Mouse (Mus musculus): ENCODE data around the gene Got2. TPM values are rescaled to one million over a fixed set of nuclear protein-coding genes. Genes with fewer than 3 reads are reported as not detected.

The Got2 gene
- polyA plus RNA-seq, 1 experiment, result 296 TPM

DNA sequence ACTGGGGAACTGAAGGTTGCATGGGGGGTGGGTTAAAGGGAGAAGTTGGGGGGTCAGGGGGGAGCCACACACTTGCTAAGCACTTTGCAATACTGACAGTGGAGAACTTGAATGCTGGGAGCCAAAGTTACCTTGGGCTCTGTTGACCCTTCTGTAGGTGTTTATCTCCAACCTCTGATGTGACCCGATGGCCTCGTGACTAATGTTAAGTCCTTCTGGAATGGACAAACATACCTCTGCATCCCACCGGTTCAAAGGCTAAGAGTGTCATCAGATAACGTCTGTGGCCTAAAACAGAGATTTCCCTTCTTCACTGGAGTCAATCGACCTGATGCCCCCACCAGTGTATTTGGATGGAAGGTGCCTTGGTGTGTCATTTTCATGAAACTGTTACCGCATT lies 67.1 kb downstream of the Got2 start:
- WGBS, result 92% methylated on average over 6 of the region's 6 CpGs

DNA sequence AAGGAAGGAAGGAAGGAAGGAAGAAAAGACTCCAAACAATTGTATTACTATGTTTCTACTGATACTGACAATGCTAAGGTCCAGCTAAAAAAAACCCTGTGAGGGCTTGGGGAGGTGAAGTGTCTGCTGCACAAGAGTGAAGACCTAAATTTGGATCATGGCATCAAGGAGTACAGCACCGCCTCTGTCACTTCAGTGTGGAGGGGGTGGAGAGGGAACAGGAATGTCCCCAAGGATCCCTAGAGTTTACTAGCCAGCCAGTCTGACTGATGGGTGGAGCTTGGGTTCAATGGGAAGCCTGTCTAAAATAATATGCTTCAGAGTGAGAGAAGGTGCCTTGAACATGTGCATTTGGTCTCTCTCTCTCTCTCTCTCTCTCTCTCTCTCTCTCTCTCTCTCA lies 70.1 kb downstream of the Got2 start:
- Histone ChIP-seq H3K36me3 (ENCODE audit: control insufficient read depth, insufficient read depth, low read length) (no peaks in the 10 kb centered on the region), H3K4me1 (ENCODE audit: control insufficient read depth, insufficient read depth, low read length) (no peaks in the 10 kb centered on the region), H3K27ac (ENCODE audit: insufficient read depth, low read depth, low read length) (no peak overlapping the region), H3K27me3 (replicated peaks; ENCODE audit: control insufficient read depth, insufficient read depth, low read length) (no peaks in the 10 kb centered on the region), H3K4me3 (ENCODE audit: insufficient read depth, low read depth, low read length) (no peak overlapping the region)
- WGBS, result 73% methylated on average over 1 of the region's 1 CpGs
- DNase-seq, result no peak
- TF ChIP-seq CTCF (conservative IDR thresholded peaks at IDR 0.05; ENCODE audit: insufficient read depth, insufficient read length, low read depth, low read length), result no peak
- no peak for TF ChIP-seq POLR2A (IDR thresholded peaks at IDR 0.05; ENCODE audit: low read depth, low read length)

More for the DNA sequence above, 67.1 kb downstream of the Got2 start:
- no peaks in the 10 kb centered on the region for H3K4me1 ChIP-seq (ENCODE audit: control insufficient read depth, insufficient read depth, low read length)
- TF ChIP-seq CTCF (conservative IDR thresholded peaks at IDR 0.05; ENCODE audit: insufficient read depth, insufficient read length, low read depth, low read length) (no peak), POLR2A (IDR thresholded peaks at IDR 0.05; ENCODE audit: low read depth, low read length) (no peak)
- H3K27ac ChIP-seq (ENCODE audit: insufficient read depth, low read depth, low read length), result no peak overlapping the region
- H3K36me3 ChIP-seq (ENCODE audit: control insufficient read depth, insufficient read depth, low read length), result no peaks in the 10 kb centered on the region
- no peak overlapping the region for H3K4me3 ChIP-seq (ENCODE audit: insufficient read depth, low read depth, low read length)
- no peak for DNase-seq
- no peaks in the 10 kb centered on the region for H3K27me3 ChIP-seq (replicated peaks; ENCODE audit: control insufficient read depth, insufficient read depth, low read length)

GRCm38 (mm10) chr8:95817597-95817996 lies 70.8 kb downstream of the Got2 start:
- 78% methylated on average over 3 of the region's 3 CpGs for WGBS
- Histone ChIP-seq H3K27me3 (replicated peaks; ENCODE audit: control insufficient read depth, insufficient read depth, low read length) (no peaks in the 10 kb centered on the region), H3K27ac (ENCODE audit: insufficient read depth, low read depth, low read length) (no peak overlapping the region), H3K4me3 (ENCODE audit: insufficient read depth, low read depth, low read length) (no peak overlapping the region), H3K36me3 (ENCODE audit: control insufficient read depth, insufficient read depth, low read length) (no peaks in the 10 kb centered on the region), H3K4me1 (ENCODE audit: control insufficient read depth, insufficient read depth, low read length) (no peaks in the 10 kb centered on the region)
- TF ChIP-seq CTCF (conservative IDR thresholded peaks at IDR 0.05; ENCODE audit: insufficient read depth, insufficient read length, low read depth, low read length) (no peak), POLR2A (IDR thresholded peaks at IDR 0.05; ENCODE audit: low read depth, low read length) (no peak)
- no peak for DNase-seq

GRCm38 (mm10) chr8:95816044-95816708 lies 72.2 kb downstream of the Got2 start:
- no peak overlapping the region for H3K27ac ChIP-seq (ENCODE audit: insufficient read depth, low read depth, low read length)
- no peaks in the 10 kb centered on the region for H3K27me3 ChIP-seq (replicated peaks; ENCODE audit: control insufficient read depth, insufficient read depth, low read length)
- TF ChIP-seq CTCF (conservative IDR thresholded peaks at IDR 0.05; ENCODE audit: insufficient read depth, insufficient read length, low read depth, low read length) (no peak), POLR2A (IDR thresholded peaks at IDR 0.05; ENCODE audit: low read depth, low read length) (no peak)
- WGBS, result 58% methylated on average over 6 of the region's 6 CpGs
- no peak for DNase-seq
- H3K4me3 ChIP-seq (ENCODE audit: insufficient read depth, low read depth, low read length), result no peak overlapping the region
- no peaks in the 10 kb centered on the region for H3K4me1 ChIP-seq (ENCODE audit: control insufficient read depth, insufficient read depth, low read length)
- H3K36me3 ChIP-seq (ENCODE audit: control insufficient read depth, insufficient read depth, low read length), result no peaks in the 10 kb centered on the region

Other genes with a start within 250 kb of the Got2 start
- gene Ndrg4, start 211.6 kb downstream of the Got2 start, polyA plus RNA-seq (2012; rRNA removed), result 20.7 and 21.7 TPM in 2 replicates
- 11.4 and 11.5 TPM in 2 replicates for gene Setd6, start 172.7 kb downstream of the Got2 start, polyA plus RNA-seq (2012; rRNA removed)
- gene Cnot1, start 81.1 kb downstream of the Got2 start, polyA plus RNA-seq (2012; rRNA removed), result 57.4 and 71.4 TPM in 2 replicates
- gene Sap18b, start 63.2 kb downstream of the Got2 start, polyA plus RNA-seq (2012; rRNA removed), result 43.8 and 76.7 TPM in 2 replicates
- gene Slc38a7, start 35.0 kb downstream of the Got2 start, polyA plus RNA-seq (2012; rRNA removed), result 22.3 and 24.7 TPM in 2 replicates